Mouse (Mus musculus) C2C12 (cell line): ENCODE results near the gene Celf2. TPM values are rescaled to one million over a fixed set of nuclear protein-coding genes. Genes with fewer than 3 reads are reported as not detected.
"Not testable (repeated sequence)": the region's sequence is repeated elsewhere in the genome, so short reads cannot be mapped to it uniquely, and the experiment has no call there.

Experiments
- H3K27me3 ChIP-seq: one replicate; pipeline ENCODE4 v1.6.1; 2011; ENCODE audit not compliant: control insufficient read depth, insufficient read depth, insufficient read length
- H3K36me3 ChIP-seq: one replicate; pipeline ENCODE4 v1.6.1; 2011; ENCODE audit not compliant: control insufficient read depth, insufficient read depth
- H3K4me3 ChIP-seq: one replicate; pipeline ENCODE4 v1.5.1; 2011; ENCODE audit warnings: mild to moderate bottlenecking, control low read depth; ENCODE audit not compliant: poor library complexity, insufficient read depth, severe bottlenecking
- H3K79me2 ChIP-seq: one replicate; pipeline ENCODE4 v1.6.1; 2011; ENCODE audit not compliant: control insufficient read depth, insufficient read depth
- H3K79me3 ChIP-seq: one replicate; pipeline ENCODE4 v1.6.1; 2011; ENCODE audit warnings: low read depth, control low read depth
- H3ac ChIP-seq: one replicate; pipeline ENCODE3; 2011; ENCODE audit warnings: low read depth; ENCODE audit not compliant: control insufficient read depth, insufficient read length
- CEBPB ChIP-seq: IDR thresholded peaks from one replicate; pipeline ENCODE4 v1.6.1; 2011; ENCODE audit warnings: low read depth, mild to moderate bottlenecking, control low read depth, moderate library complexity
- CTCF ChIP-seq: IDR thresholded peaks from one replicate; pipeline ENCODE4 v1.5.1; 2011; ENCODE audit not compliant: control insufficient read depth, insufficient read depth, insufficient read length
- FOSL1 ChIP-seq: IDR thresholded peaks from one replicate; pipeline ENCODE4 v1.8.0; 2011; ENCODE audit warnings: mild to moderate bottlenecking, low read length; ENCODE audit not compliant: poor library complexity, insufficient read depth, severe bottlenecking
- MAX ChIP-seq: IDR thresholded peaks from one replicate; pipeline ENCODE4 v1.6.1; 2011; ENCODE audit warnings: mild to moderate bottlenecking, control low read depth
- MYOD1 ChIP-seq: IDR thresholded peaks from one replicate; pipeline ENCODE4 v1.6.1; 2011; ENCODE audit warnings: low read depth; ENCODE audit not compliant: control insufficient read depth, insufficient read length
- MYOG ChIP-seq: IDR thresholded peaks from one replicate; pipeline ENCODE4 v1.6.1; 2011; ENCODE audit not compliant: control insufficient read depth, insufficient read length; ENCODE audit errors: extremely low read depth
- USF1 ChIP-seq: IDR thresholded peaks from one replicate; pipeline ENCODE4 v1.6.1; 2011; ENCODE audit warnings: low read depth, mild to moderate bottlenecking, control low read depth, moderate library complexity
- long read RNA-seq, 2 experiments: library from polyadenylated mRNA; unstranded; transcript quantifications; one replicate each; pipeline ENCODE4 v2.0.0; 2019 to 2020
- polyA plus RNA-seq: library from polyadenylated mRNA; unstranded; fragments of >200 nt; fragmentation: generic; extraction: Trizol; gene quantifications from one replicate; pipeline ENCODE4 v1.2.1, GENCODE M21; 2012; ENCODE audit warnings: missing spikeins

The Celf2 gene
- 14.3 TPM for polyA plus RNA-seq
- long read RNA-seq, experiment 1, full-length matches to known transcripts, result 15 of 106 reads
- long read RNA-seq, experiment 1, partial matches to known transcripts, result 28 of 106 reads
- long read RNA-seq, experiment 1, other reads (novel, unspliced or antisense), result 63 of 106 reads
- long read RNA-seq, experiment 2, full-length matches to known transcripts, result 89 of 353 reads
- long read RNA-seq, experiment 2, partial matches to known transcripts, result 131 of 353 reads
- long read RNA-seq, experiment 2, other reads (novel, unspliced or antisense), result 133 of 353 reads

GRCm38 (mm10) chr2:7509463-7509862 is at the start of gene Celf2:
TSS of gene Celf2 (minus strand) at chr2:7509563.
- H3K79me2 ChIP-seq, H3K27me3 ChIP-seq, H3K79me3 ChIP-seq, H3ac ChIP-seq, H3K36me3 ChIP-seq, H3K4me3 ChIP-seq: not testable (repeated sequence)

GRCm38 (mm10) chr2:7555144-7555892 is 46.0 kb upstream of the Celf2 start:
- Histone ChIP-seq H3K36me3 (no peaks in the 10 kb centered on the region), H3K4me3 (no peak overlapping the region), H3ac (no peak overlapping the region), H3K27me3 (no peaks in the 10 kb centered on the region), H3K79me3 (no peaks in the 10 kb centered on the region), H3K79me2 (no peaks in the 10 kb centered on the region)
- TF ChIP-seq CEBPB (no peak), MYOG (no peak), MAX (no peak), USF1 (no peak), MYOD1 (no peak), FOSL1 (no peak), CTCF (no peak)

GRCm38 (mm10) chr2:7554601-7555000 is 45.2 kb upstream of the Celf2 start:
- no peaks in the 10 kb centered on the region for H3K79me2 ChIP-seq
- H3K79me3 ChIP-seq, result no peaks in the 10 kb centered on the region
- H3K4me3 ChIP-seq, result no peak overlapping the region
- H3K36me3 ChIP-seq, result no peaks in the 10 kb centered on the region
- no peaks in the 10 kb centered on the region for H3K27me3 ChIP-seq
- H3ac ChIP-seq, result no peak overlapping the region
- no peak for TF ChIP-seq FOSL1
- TF ChIP-seq USF1, result no peak
- TF ChIP-seq CEBPB, result no peak
- no peak for TF ChIP-seq MYOD1
- no peak for TF ChIP-seq MYOG

GRCm38 (mm10) chr2:7552887-7553286 is 43.5 kb upstream of the Celf2 start:
- no peaks in the 10 kb centered on the region for H3K27me3 ChIP-seq
- no peak overlapping the region for H3ac ChIP-seq
- TF ChIP-seq CTCF (no peak), MAX (no peak), CEBPB (no peak), USF1 (no peak), FOSL1 (no peak), MYOG (no peak), MYOD1 (no peak)
- no peaks in the 10 kb centered on the region for H3K79me3 ChIP-seq
- H3K36me3 ChIP-seq, result no peaks in the 10 kb centered on the region
- H3K4me3 ChIP-seq, result no peak overlapping the region
- no peaks in the 10 kb centered on the region for H3K79me2 ChIP-seq

- Histone ChIP-seq H3K79me3 (no peaks in the 10 kb centered on the region), H3K4me3 (no peak overlapping the region), H3ac (no peak overlapping the region), H3K79me2 (no peaks in the 10 kb centered on the region), H3K27me3 (no peaks in the 10 kb centered on the region), H3K36me3 (no peaks in the 10 kb centered on the region)
- no peak for TF ChIP-seq FOSL1
- TF ChIP-seq MAX, result no peak
- TF ChIP-seq CEBPB, result no peak
- TF ChIP-seq USF1, result no peak
- no peak for TF ChIP-seq CTCF
- no peak for TF ChIP-seq MYOD1
- TF ChIP-seq MYOG, result no peak
Measured at GRCm38 (mm10) chr2:7548886-7549285, 39.5 kb upstream of the Celf2 start.

GRCm38 (mm10) chr2:7534615-7535204 is 25.3 kb upstream of the Celf2 start:
- no peak overlapping the region for H3K4me3 ChIP-seq
- no peaks in the 10 kb centered on the region for H3K27me3 ChIP-seq
- H3K36me3 ChIP-seq, result no peaks in the 10 kb centered on the region
- no peaks in the 10 kb centered on the region for H3K79me2 ChIP-seq
- no peak overlapping the region for H3ac ChIP-seq
- no peaks in the 10 kb centered on the region for H3K79me3 ChIP-seq
- TF ChIP-seq CEBPB (no peak), CTCF (no peak), USF1 (no peak), FOSL1 (no peak), MAX (no peak), MYOD1 (no peak), MYOG (no peak)
